Mouse (Mus musculus) thymus, postnatal 0 days (tissue): ENCODE measurements around the gene Tpx2. TPM values are rescaled to one million over a fixed set of nuclear protein-coding genes. Genes with fewer than 3 reads are reported as not detected.

Source experiments
- DNase-seq: peaks from one replicate; pipeline ENCODE4 v3.0.0-alpha.2; 2015; ENCODE audit warnings: low spot score
- microRNA-seq: library from miRNA; unstranded; fragments of <30 nt; microRNA quantifications from one replicate; pipeline ENCODE4, GENCODE M21; 2016; ENCODE audit warnings: borderline number of aligned reads
- polyA plus RNA-seq: library from polyadenylated mRNA; unstranded; fragments of >200 nt; fragmentation: Nextera tagmentation; extraction: Ambion mirVana; gene quantifications from 2 replicates; pipeline ENCODE4 v1.2.1, GENCODE M21; 2015

Tpx2 gene
- polyA plus RNA-seq, 1 experiment from 2014 or later, result 72.5 TPM

GRCm38 (mm10) chr2:152942898-152943515 lies 95.2 kb downstream of the Tpx2 start:
- DNase-seq, result no peak

GRCm38 (mm10) chr2:152943568-152943967 lies 95.8 kb downstream of the Tpx2 start:
- DNase-seq, result no peak

GRCm38 (mm10) chr2:152944013-152944412 lies 96.2 kb downstream of the Tpx2 start:
- DNase-seq, result no peak

Small RNA genes lying within 50 kb of the gene (microRNA-seq; reads per million reads assigned to microRNA genes)
- 2.5 reads per million for gene Mir5622

Other genes with a start within 250 kb of the Tpx2 start
- gene Defb45, start 248.6 kb upstream of the Tpx2 start, polyA plus RNA-seq, result 0.53 TPM in 1 of 2 replicates, not detected in the other
- gene Defb36, start 243.6 kb upstream of the Tpx2 start, polyA plus RNA-seq, result not detected in 2 replicates
- gene Defb25, start 224.9 kb upstream of the Tpx2 start, polyA plus RNA-seq, result 1.6 and 2.1 TPM in 2 replicates
- gene Rem1, start 221.0 kb upstream of the Tpx2 start, polyA plus RNA-seq, result 2.2 and 3.2 TPM in 2 replicates
- 196 and 200 TPM in 2 replicates for gene H13, start 178.5 kb upstream of the Tpx2 start, polyA plus RNA-seq
- gene Mcts2, start 160.9 kb upstream of the Tpx2 start, polyA plus RNA-seq, result 15.6 and 17.2 TPM in 2 replicates
- gene Id1, start 111.7 kb upstream of the Tpx2 start, polyA plus RNA-seq, result 22.9 and 23.9 TPM in 2 replicates
- gene Cox4i2, start 93.8 kb upstream of the Tpx2 start, polyA plus RNA-seq, result 5.6 and 6.5 TPM in 2 replicates
- gene Bcl2l1, start 16.2 kb upstream of the Tpx2 start, polyA plus RNA-seq, result 178 TPM in 2 replicates
- gene Mylk2, start 63.4 kb downstream of the Tpx2 start, polyA plus RNA-seq, result 0.05 and 0.10 TPM in 2 replicates
- 3.6 and 4.3 TPM in 2 replicates for gene Foxs1, start 85.2 kb downstream of the Tpx2 start, polyA plus RNA-seq
- gene Dusp15, start 103.7 kb downstream of the Tpx2 start, polyA plus RNA-seq, result 1.0 and 1.2 TPM in 2 replicates
- 3.0 and 3.3 TPM in 2 replicates for gene Ttll9, start 114.5 kb downstream of the Tpx2 start, polyA plus RNA-seq
- 166 and 168 TPM in 2 replicates for gene Pdrg1, start 167.5 kb downstream of the Tpx2 start, polyA plus RNA-seq
- gene Xkr7, start 183.9 kb downstream of the Tpx2 start, polyA plus RNA-seq, result 0.06 TPM in 1 of 2 replicates, not detected in the other
- gene Ccm2l, start 218.0 kb downstream of the Tpx2 start, polyA plus RNA-seq, result 0.33 and 0.77 TPM in 2 replicates